Mouse (Mus musculus): ENCODE measurements around the gene Olfr1076. TPM values are rescaled to one million over a fixed set of nuclear protein-coding genes. Genes with fewer than 3 reads are reported as not detected.
"Not testable (repeated sequence)": the region's sequence is repeated elsewhere in the genome, so short reads cannot be mapped to it uniquely, and the experiment has no call there.

Gene Olfr1076
- total RNA-seq (2021), result not detected
- long read RNA-seq, experiment 1, result 0 reads
- long read RNA-seq, experiment 2, result 0 reads

DNA sequence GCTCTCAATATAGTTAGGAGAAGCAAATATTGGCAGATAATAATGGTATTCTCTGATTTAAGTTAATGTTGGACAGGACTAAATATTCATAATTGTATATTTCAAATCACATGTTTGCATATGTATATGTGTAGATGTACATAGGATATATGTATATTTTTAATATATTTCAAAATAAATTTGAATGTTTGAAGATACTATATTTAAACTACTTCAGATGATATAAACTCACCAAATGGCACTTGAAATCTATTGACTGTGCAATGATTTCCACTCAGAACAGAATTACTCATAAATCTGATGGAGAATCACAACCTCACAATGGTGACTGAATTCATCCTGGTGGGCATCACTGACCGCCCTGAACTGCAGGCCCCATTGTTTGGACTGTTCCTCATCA is at the start of gene Olfr1076:
Olfr1076 (plus strand) TSS at position 301 of the 400 bp plus-strand sequence.
- no peak for DNase-seq (ENCODE audit: low spot score in 2 of 2)

GRCm38 (mm10) chr2:86460434-86460833 is 47.8 kb upstream of the Olfr1076 start:
- DNase-seq (ENCODE audit: low spot score in 2 of 2), result no peak

- DNase-seq (ENCODE audit: low spot score in 2 of 2), result no peak
Observed at GRCm38 (mm10) chr2:86464442-86465109, 43.7 kb upstream of the Olfr1076 start.

DNA sequence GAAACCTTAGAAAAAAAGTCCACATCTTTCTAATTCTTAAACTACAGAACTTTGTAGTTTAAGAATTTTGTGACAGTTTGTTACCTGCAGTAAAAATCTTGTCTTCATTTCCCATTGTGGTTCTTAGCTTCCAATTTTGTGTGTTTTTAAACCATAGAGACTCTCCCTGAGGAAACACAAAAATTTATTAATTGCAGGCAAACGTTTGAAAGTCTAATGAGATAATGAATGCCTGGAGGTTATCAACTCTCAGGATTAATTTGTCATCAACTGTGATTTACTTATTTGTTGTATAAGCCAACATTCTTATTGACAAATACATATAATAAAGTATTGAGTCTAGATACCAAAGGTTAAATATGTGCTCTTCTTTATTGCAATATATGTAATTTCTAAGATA is 21.0 kb upstream of the Olfr1076 start, which contains the start of gene Olfr228:
Olfr228 (minus strand) TSS at position 101 of the 400 bp plus-strand sequence.
- DNase-seq (ENCODE audit: low spot score in 2 of 2), result no peak

GRCm38 (mm10) chr2:86530991-86531390 is 22.7 kb downstream of the Olfr1076 start:
- DNase-seq (ENCODE audit: low spot score in 2 of 2), result no peak

- no peak for DNase-seq (ENCODE audit: low spot score in 2 of 2)
Observed at GRCm38 (mm10) chr2:86542380-86542779, 34.1 kb downstream of the Olfr1076 start, which contains the start of gene Olfr1079. Gene Olfr1079, minus strand, starts transcription at chr2:86542480.

GRCm38 (mm10) chr2:86558135-86558534 is 49.9 kb downstream of the Olfr1076 start, which contains the start of gene Olfr1080:
Gene Olfr1080, minus strand, starts transcription at chr2:86558235.
- DNase-seq (ENCODE audit: low spot score in 2 of 2), result not testable (repeated sequence)

Other genes with a start within 250 kb of the Olfr1076 start
- gene Olfr1051, start 229.4 kb upstream of the Olfr1076 start, total RNA-seq (2021), result not detected
- not detected for gene Olfr1052, start 216.0 kb upstream of the Olfr1076 start, total RNA-seq (2021)
- gene Olfr1053, start 193.2 kb upstream of the Olfr1076 start, total RNA-seq (2021), result not detected
- not detected for gene Olfr1054, start 173.0 kb upstream of the Olfr1076 start, total RNA-seq (2021)
- not detected for gene Olfr1055, start 158.2 kb upstream of the Olfr1076 start, total RNA-seq (2021)
- not detected for gene Olfr1056, start 146.0 kb upstream of the Olfr1076 start, total RNA-seq (2021)
- not detected for gene Olfr1057, start 130.1 kb upstream of the Olfr1076 start, total RNA-seq (2021)
- not detected for gene Olfr1058, start 119.9 kb upstream of the Olfr1076 start, total RNA-seq (2021)
- gene Olfr1061, start 94.4 kb upstream of the Olfr1076 start, total RNA-seq (2021), result not detected
- not detected for gene Olfr1062, start 81.7 kb upstream of the Olfr1076 start, total RNA-seq (2021)
- not detected for gene Olfr1065, start 57.9 kb upstream of the Olfr1076 start, total RNA-seq (2021)
- not detected for gene Olfr1066, start 52.2 kb upstream of the Olfr1076 start, total RNA-seq (2021)
- gene Olfr228, start 21.1 kb upstream of the Olfr1076 start, total RNA-seq (2021), result not detected
- not detected for gene Olfr1079, start 34.0 kb downstream of the Olfr1076 start, total RNA-seq (2021)
- gene Olfr1080, start 49.8 kb downstream of the Olfr1076 start, total RNA-seq (2021), result not detected
- not detected for gene Olfr1082, start 90.5 kb downstream of the Olfr1076 start, total RNA-seq (2021)
- not detected for gene Olfr1084, start 131.3 kb downstream of the Olfr1076 start, total RNA-seq (2021)
- gene Olfr1085, start 153.6 kb downstream of the Olfr1076 start, total RNA-seq (2021), result not detected
- gene Olfr1086, start 171.6 kb downstream of the Olfr1076 start, total RNA-seq (2021), result not detected
- gene Olfr1087, start 189.9 kb downstream of the Olfr1076 start, total RNA-seq (2021), result not detected
- not detected for gene Olfr1089, start 225.2 kb downstream of the Olfr1076 start, total RNA-seq (2021)